Mouse (Mus musculus) spleen, adult 12 weeks (tissue): ENCODE data around the gene Kirrel.

Experiments used
- DNase-seq: peaks from one replicate; pipeline ENCODE4 v3.0.0; 2022; ENCODE audit warnings: low spot score

The Kirrel gene

GRCm38 (mm10) chr3:87167621-87168020 is 6.9 kb downstream of the Kirrel start:
- DNase-seq = no peak

- no peak for DNase-seq
These were observed 9.2 kb downstream of the Kirrel start for GRCm38 (mm10) chr3:87165291-87165881.

- no peak for DNase-seq
These were observed 10.3 kb downstream of the Kirrel start for GRCm38 (mm10) chr3:87164099-87164815.

DNA sequence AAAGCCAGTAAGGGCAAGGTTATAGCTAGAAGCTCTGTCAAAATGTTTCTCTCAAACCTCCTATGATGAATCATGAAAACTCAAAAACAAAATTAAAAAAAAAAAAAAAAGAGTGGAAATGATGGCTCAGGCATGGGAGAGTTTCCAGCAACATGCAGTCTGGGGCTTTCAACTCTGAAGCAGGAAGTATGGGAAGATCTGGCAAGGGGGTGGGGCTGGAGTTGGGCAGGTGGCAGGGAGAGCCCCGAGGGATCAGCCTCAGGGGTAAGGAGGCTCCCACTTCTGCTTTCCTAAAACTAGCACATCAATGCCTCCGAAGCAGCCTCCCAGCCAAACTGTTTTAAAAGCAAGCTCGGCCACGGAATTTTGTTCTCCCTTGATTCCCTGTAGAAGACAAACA is 11.4 kb downstream of the Kirrel start:
- no peak for DNase-seq

GRCm38 (mm10) chr3:87162380-87162779 is 12.2 kb downstream of the Kirrel start:
- no peak for DNase-seq

DNA sequence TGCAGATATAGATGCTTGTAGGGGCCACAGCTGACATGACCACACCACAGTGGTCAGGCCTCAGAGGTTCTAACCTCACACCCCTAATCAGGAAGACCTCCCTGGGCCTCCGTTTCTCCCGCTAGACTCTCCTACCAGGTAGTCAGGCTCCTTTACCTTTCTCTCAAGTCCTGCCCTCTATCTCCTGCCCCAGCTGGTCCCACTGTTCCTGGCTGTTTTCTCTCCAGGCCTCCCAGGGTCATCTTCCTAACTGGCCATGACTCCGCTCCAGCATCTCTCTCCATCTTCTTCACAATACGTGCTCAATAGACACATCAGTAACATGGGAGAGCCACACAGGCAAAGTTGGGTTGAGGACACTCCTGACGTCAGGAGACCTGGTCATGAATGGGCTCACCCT is 12.9 kb downstream of the Kirrel start:
- no peak for DNase-seq

- DNase-seq = no peak
These were observed 13.6 kb downstream of the Kirrel start for GRCm38 (mm10) chr3:87160819-87161509.

GRCm38 (mm10) chr3:87159190-87159589 is 15.4 kb downstream of the Kirrel start:
- DNase-seq = no peak

GRCm38 (mm10) chr3:87157767-87158291 is 16.7 kb downstream of the Kirrel start:
- DNase-seq = no peak

DNA sequence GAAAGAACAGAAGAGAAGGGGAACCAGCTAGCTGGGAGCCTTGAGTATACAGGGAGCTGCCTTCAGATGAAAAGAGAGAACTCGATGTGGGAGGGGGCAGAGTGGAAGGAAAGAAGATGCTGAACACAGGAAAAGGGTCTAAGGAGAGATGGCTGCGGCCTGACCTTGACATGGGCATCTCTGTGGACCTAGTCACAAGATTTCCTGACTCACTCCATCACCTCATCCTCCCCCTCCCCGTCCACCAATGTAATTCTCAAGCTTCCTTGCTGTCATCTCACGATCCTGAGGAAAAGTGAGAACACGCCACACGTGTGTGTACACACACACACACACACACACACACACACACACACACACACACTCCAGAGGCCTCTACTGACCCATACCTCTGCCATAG is 17.2 kb downstream of the Kirrel start:
- no peak for DNase-seq

DNA sequence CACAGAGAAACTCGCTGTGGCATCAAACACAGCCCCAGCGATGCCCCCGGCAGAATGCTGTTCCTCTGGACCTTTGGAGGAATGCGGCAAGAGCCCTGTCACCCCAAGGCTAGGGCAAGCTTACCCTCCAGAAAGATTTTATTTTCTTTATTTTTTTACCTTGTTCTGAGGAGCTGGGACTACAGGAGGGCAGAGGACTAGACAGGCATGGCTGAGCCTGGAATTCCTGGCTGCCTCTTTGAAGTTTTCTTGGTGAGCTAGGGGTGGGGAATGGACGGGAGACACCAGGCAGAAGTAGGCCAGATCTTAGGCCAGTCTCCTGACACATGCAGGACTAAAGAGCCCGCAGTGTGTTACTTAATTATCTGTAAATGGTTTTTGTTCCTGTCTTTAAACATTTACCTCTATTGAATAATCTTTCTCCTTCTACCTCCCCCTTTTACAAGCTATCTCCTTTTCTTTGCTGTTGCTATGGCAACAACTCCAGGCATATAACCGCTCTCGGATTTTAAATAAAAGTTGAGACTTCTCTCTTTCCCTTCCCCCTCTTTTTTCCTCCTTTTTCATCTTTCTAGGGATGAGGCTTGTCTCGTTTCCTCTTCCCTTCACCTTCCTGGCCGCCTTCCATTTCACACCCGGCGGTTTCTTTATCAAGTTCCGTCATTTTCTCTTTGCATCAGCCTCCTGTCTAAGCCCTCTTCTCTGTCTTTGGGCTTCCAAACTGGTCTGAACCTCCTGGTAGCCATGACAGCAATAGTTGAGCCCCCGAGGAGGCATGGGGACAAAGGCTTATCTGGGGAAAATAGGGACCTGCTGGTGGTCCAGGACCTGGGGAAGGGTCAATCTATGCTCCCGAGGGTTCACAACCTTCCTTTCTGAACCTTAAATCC is 19.9 kb downstream of the Kirrel start:
- no peak for DNase-seq

- DNase-seq = no peak
These were observed 21.5 kb downstream of the Kirrel start for GRCm38 (mm10) chr3:87153038-87153437.

GRCm38 (mm10) chr3:87152111-87152738 is 22.3 kb downstream of the Kirrel start:
- no peak for DNase-seq

GRCm38 (mm10) chr3:87151294-87151826 is 23.2 kb downstream of the Kirrel start:
- DNase-seq = no peak

GRCm38 (mm10) chr3:87150689-87151244 is 23.8 kb downstream of the Kirrel start:
- DNase-seq = no peak

DNA sequence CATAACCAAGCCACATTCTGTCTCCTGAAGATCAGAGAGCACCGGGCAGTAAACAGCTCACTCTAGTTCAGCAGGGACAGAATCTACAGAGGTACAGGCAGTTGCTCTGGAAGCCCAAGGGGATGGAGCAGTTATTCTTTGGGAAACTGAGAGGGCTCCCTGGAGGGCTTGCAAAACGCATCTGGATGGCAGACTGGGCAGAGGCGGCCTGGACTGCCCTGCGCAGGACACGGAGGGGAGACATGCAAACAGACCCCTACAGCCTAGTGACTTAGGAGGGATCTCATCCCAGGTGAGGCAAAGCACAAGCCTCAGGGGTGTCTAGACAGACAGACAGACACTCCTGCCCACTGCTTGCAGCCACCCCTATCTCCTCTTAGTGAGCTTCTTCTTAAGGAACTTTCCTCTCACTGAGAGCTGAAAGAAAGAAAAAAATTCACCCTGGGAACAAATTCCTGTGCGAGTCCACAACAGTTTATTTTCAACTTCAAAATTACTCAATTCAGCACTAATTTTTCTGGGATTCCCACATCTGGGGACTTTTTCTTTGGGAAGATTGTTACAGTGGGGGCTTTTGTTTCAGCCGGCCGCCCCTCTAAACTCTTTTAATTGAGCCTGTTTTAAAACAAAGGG is 24.4 kb downstream of the Kirrel start:
- DNase-seq = no peak

- no peak for DNase-seq
These were observed 25.1 kb downstream of the Kirrel start for GRCm38 (mm10) chr3:87149425-87149824.

DNA sequence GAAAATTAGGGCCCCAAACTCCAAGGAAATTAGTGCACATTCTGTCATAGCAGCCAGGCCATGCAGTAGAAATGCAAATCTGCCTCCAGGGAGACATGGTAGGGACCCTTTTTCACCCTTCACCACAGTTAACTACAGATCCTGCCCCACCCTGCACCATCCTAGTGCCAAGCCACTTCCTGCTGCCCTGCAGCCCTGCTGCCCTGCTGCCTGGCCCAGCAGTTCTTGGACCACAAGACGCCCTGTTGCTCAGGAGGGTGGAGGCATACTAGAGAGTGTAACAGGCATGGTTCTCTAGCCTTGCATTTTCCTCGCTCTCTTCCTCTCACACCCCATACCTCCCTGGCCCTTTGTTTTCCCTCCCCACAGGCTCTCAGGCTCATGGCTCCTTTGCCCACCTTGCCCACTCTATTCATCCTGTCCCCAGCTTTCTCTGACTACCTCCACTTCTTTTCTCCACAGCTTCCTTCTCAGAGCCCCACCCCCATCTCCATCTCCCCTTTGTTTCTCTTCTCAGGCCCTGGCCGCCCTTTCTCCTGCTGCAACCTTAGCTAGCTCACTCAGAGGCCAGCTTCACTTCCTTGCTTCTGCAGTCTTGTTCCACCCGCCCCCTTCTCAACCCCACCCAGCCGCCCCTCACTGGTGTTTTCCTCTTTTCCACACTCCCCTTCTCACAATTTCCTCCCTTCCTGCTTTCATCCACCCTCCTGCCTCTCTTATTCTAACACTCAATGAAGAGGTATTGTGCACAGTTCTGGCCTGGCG is 29.9 kb downstream of the Kirrel start:
- no peak for DNase-seq

GRCm38 (mm10) chr3:87140284-87140683 is 34.3 kb downstream of the Kirrel start:
- DNase-seq = no peak

DNA sequence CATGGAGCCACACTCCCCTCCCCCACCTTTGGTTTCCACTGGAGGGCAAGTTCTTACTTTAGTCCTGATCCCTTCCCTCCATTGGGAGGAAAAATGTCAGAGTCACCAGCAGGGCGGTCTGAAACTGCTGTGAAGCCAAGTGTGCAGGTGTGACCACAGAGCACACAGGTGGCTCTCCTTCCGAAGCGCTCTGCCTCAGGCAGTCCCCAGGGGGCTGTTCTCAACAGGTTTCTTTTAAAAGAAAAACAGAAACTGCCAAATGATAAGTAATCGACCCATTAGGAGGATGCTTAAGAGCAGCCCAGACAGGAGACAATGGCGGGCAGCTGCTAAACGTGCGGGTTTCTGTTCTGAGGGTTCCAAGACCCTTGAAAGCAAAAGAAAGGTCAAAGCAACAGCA is 37.8 kb downstream of the Kirrel start:
- DNase-seq = no peak
